Comparison of ENCODE assay signal across 7 mouse cellular contexts in the genomic region with DNA sequence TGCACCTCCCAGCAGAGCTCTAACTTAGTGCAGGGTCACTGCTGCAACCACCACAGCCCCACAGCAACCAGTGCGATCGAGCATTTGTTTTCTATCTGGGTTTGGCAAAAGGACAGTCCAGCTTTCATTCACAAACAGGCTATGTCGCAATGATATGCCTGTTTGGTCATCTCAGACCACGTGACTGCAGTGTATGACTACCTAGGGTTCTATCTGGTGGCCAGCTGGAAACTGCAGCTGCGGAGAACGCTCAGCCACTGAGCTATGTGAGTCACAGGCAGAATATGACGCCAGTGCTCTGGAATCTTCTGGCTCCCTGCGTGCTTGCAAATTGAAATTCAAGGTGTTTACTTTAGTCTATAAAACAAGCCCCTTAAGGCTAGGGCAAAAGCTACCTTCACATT.
DNase-seq lines count a peak whose midpoint lies in the region; ATAC-seq and TF ChIP-seq lines count a peak whose summit lies in the region.

No protein-coding gene starts in this region.

- H3K4me1 ChIP-seq in liver, postnatal 0 days (ENCODE audit: insufficient read depth): no peaks in the 10 kb centered on the region
- no peaks in the 10 kb centered on the region for H3K4me1 ChIP-seq in thymus, adult 2 months (replicated peaks; ENCODE audit: control insufficient read depth, insufficient read depth, low read length)

- H3K27me3 ChIP-seq in liver, postnatal 0 days (ENCODE audit: insufficient read depth, low read length): no peaks in the 10 kb centered on the region
- no peaks in the 10 kb centered on the region for H3K27me3 ChIP-seq in thymus, adult 2 months (ENCODE audit: control insufficient read depth, insufficient read depth, low read length)

- H3K9me3 ChIP-seq in liver, postnatal 0 days (ENCODE audit: low read length): no peaks in the 10 kb centered on the region

- whole genome bisulfite sequencing in liver, postnatal 0 days (ENCODE audit: insufficient replicate concordance): 64% methylated on average over 8 of the region's 8 CpGs
- WGBS in thymus, adult 2 months: 90% methylated on average over 8 of the region's 8 CpGs

- no peak overlapping the region for H3K27ac ChIP-seq in liver, postnatal 0 days (ENCODE audit: low read depth)
- no peak overlapping the region for H3K27ac ChIP-seq in thymus, adult 2 months (ENCODE audit: control insufficient read depth, insufficient read depth, low read length)

- no peak for TF ChIP-seq CTCF in liver, postnatal 0 days (IDR thresholded peaks at IDR 0.05; ENCODE audit: low read depth)
- no peak for TF ChIP-seq CTCF in thymus, adult 2 months (IDR thresholded peaks at IDR 0.05; ENCODE audit: borderline replicate concordance, control insufficient read depth, extremely low read depth, insufficient read depth, low read length, poor library complexity)

- TF ChIP-seq EP300 in liver, postnatal 0 days (IDR thresholded peaks at IDR 0.05; ENCODE audit: low read depth): no peak

- H3K9ac ChIP-seq in liver, postnatal 0 days (replicated peaks): no peak overlapping the region

- H3K4me3 ChIP-seq in liver, postnatal 0 days (ENCODE audit: low read depth, low read length): no peak overlapping the region
- H3K4me3 ChIP-seq in thymus, adult 2 months (ENCODE audit: control insufficient read depth, insufficient read depth, low read length): no peak overlapping the region

- peak; percentile 96 for DNase-seq in NIH3T3 (ENCODE audit: low read depth)
- peak; percentile 79 for DNase-seq in adrenal gland, postnatal 14 days
- peak; percentile 69 for DNase-seq in heart, postnatal 4 days
- DNase-seq in liver, postnatal 0 days: peak; percentile 60
- peak; percentile 74 for DNase-seq in urinary bladder, postnatal 14 days (ENCODE audit: low spot score)
- no peak for DNase-seq in thymus, adult 2 months
- no peak for DNase-seq in T-cell, adult 2 months (ENCODE audit: low spot score)

- H3K36me3 ChIP-seq in liver, postnatal 0 days (replicated peaks; ENCODE audit: insufficient read depth, low read length): no peaks in the 10 kb centered on the region
- no peaks in the 10 kb centered on the region for H3K36me3 ChIP-seq in thymus, adult 2 months (ENCODE audit: control insufficient read depth, insufficient read depth, low read length)

- no peak for TF ChIP-seq POLR2A in thymus, adult 2 months (IDR thresholded peaks at IDR 0.05; ENCODE audit: control insufficient read depth, extremely low read depth, insufficient read depth, low read length, poor library complexity)

- H3K4me2 ChIP-seq in liver, postnatal 0 days (ENCODE audit: low read depth, low read length): no peak overlapping the region

- ATAC-seq in liver, postnatal 0 days: peak; percentile 100

Comparison
In these comparisons a context has a peak if more than half of its experiments do, and no peak if none do; other contexts are left out.
1. DNase-seq: peak in NIH3T3 (single experiment), adrenal gland, postnatal 14 days (single experiment), heart, postnatal 4 days (single experiment), liver, postnatal 0 days (single experiment) and urinary bladder, postnatal 14 days (single experiment); none in thymus, adult 2 months (single experiment) and T-cell, adult 2 months (single experiment).